Mouse (Mus musculus): ENCODE data around the gene Adgrg1. TPM values are rescaled to one million over a fixed set of nuclear protein-coding genes. Genes with fewer than 3 reads are reported as not detected.

Gene Adgrg1
- polyA plus RNA-seq, 2 experiments = 17.6 to 25.6 TPM

DNA sequence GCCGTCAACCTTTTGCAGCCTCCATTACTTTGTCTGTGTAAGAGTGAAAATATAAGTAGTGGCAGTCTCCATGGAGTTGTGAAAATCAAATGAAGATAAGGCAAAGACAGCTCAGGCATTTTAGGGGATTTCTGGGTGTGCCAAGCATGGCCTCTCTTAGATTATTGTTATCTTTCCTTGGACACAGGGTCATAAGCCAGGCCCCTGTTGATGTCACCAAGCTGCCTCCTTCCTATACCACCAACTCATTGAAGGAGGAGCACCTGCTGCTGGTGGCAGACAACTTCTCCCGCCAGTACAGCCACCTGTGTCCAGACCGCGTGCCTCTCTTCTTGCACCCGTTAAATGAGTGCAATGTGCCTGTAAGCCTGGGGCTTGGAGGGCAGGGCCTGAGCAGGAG, 81.9 kb downstream of the Adgrg1 start:
- no peak overlapping the region for H3K4me2 ChIP-seq (replicated peaks; ENCODE audit: low read depth, low read length, severe bottlenecking)
- WGBS = 79% methylated on average over 5 of the region's 5 CpGs
- H3K9ac ChIP-seq (ENCODE audit: low read depth, low read length, severe bottlenecking) = no peak overlapping the region
- H3K27ac ChIP-seq (replicated peaks; ENCODE audit: low read depth, low read length) = no peak overlapping the region
- H3K27me3 ChIP-seq (ENCODE audit: control insufficient read depth, insufficient read depth, low read length) = no peaks in the 10 kb centered on the region
- H3K4me3 ChIP-seq (replicated peaks; ENCODE audit: low read length) = no peak overlapping the region
- no peaks in the 10 kb centered on the region for H3K9me3 ChIP-seq (ENCODE audit: control insufficient read depth, low read length)
- H3K36me3 ChIP-seq (ENCODE audit: control insufficient read depth, insufficient read depth, low read length) = no peaks in the 10 kb centered on the region
- ATAC-seq (ENCODE audit: low FRiP score, low read depth) (no peak), DNase-seq (ENCODE audit: low spot score) (no peak)
- no peaks in the 10 kb centered on the region for H3K4me1 ChIP-seq (ENCODE audit: control insufficient read depth, insufficient read depth, low read length)
- TF ChIP-seq POLR2A (IDR thresholded peaks at IDR 0.05; ENCODE audit: borderline replicate concordance, extremely low read depth, insufficient read depth, insufficient read length) = no peak

DNA sequence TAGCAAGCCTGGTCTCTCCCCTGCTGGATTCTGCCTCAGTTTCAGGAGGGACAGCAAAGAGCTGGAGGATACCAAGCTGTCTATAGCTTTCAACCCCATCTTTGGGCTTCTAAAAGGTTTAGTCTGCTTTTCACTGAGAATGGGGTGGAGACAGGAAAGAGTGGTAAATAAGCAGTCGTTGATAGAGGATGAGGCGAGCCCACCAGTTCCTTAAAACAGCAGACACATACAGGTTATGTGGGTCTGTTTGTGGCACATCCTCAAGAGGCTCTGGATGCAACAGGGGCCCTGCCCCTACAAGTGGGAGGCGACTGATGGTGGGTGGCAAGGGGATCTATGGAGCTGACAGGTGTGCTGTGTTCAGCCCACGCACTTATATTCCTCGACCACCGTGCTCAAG, 84.1 kb downstream of the Adgrg1 start:
- no peak overlapping the region for H3K27ac ChIP-seq (replicated peaks; ENCODE audit: low read depth, low read length)
- H3K9ac ChIP-seq (ENCODE audit: low read depth, low read length, severe bottlenecking) = no peak overlapping the region
- DNase-seq (ENCODE audit: low spot score) = no peak
- no peaks in the 10 kb centered on the region for H3K9me3 ChIP-seq (ENCODE audit: control insufficient read depth, low read length)
- H3K4me3 ChIP-seq (replicated peaks; ENCODE audit: low read length) = no peak overlapping the region
- 82% methylated on average over 6 of the region's 6 CpGs for WGBS
- H3K4me1 ChIP-seq (ENCODE audit: control insufficient read depth, insufficient read depth, low read length) = no peaks in the 10 kb centered on the region
- H3K4me2 ChIP-seq (replicated peaks; ENCODE audit: low read depth, low read length, severe bottlenecking) = no peak overlapping the region
- no peaks in the 10 kb centered on the region for H3K36me3 ChIP-seq (ENCODE audit: control insufficient read depth, insufficient read depth, low read length)
- H3K27me3 ChIP-seq (ENCODE audit: control insufficient read depth, insufficient read depth, low read length) = no peaks in the 10 kb centered on the region
- no peak for ATAC-seq (ENCODE audit: low FRiP score, low read depth)
- no peak for TF ChIP-seq POLR2A (IDR thresholded peaks at IDR 0.05; ENCODE audit: borderline replicate concordance, extremely low read depth, insufficient read depth, insufficient read length)

DNA sequence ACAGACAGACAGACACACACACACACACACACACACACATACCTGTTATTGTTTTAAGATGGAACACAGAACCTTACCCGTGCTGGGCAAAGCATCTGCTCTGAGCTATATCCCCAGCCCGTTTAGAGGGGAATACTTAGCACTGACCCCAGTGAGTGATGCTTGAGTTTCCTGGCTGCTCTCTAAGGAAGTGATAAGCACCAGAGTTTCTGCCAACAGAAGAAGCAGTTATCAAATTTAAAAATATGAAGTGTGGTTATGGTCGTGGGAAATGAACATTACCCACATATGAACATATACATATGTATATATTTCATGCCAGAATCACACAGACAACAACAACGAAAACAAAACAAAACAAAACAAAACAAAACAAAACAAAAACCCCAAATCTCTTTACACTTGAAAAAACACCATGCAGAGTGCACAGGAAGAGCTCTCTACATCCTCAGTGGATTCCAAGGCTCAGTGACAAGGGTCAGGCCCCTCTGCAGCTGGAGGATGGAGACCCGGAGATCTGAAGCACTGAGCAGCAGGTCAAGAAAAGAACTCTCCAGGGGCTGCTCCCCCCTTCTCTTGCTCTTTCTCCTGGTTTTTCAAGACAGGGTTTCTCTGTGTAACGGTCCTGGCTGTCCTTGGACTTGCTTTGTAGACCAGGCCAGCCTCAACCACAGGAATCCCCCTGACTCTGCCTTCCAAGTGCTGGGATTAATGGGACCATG, 85.4 kb downstream of the Adgrg1 start:
- no peak for ATAC-seq (ENCODE audit: low FRiP score, low read depth)
- DNase-seq (ENCODE audit: low spot score) = no peak
- H3K36me3 ChIP-seq (ENCODE audit: control insufficient read depth, insufficient read depth, low read length) = no peaks in the 10 kb centered on the region

More for the DNA sequence above, 85.4 kb downstream of the Adgrg1 start:
- no peak for TF ChIP-seq POLR2A (IDR thresholded peaks at IDR 0.05; ENCODE audit: borderline replicate concordance, extremely low read depth, insufficient read depth, insufficient read length)
- H3K9ac ChIP-seq (ENCODE audit: low read depth, low read length, severe bottlenecking) = no peak overlapping the region
- H3K4me1 ChIP-seq (ENCODE audit: control insufficient read depth, insufficient read depth, low read length) = no peaks in the 10 kb centered on the region
- no peak overlapping the region for H3K4me2 ChIP-seq (replicated peaks; ENCODE audit: low read depth, low read length, severe bottlenecking)
- H3K4me3 ChIP-seq (replicated peaks; ENCODE audit: low read length) = no peak overlapping the region
- no peak overlapping the region for H3K27ac ChIP-seq (replicated peaks; ENCODE audit: low read depth, low read length)
- 69% methylated on average over 6 of the region's 6 CpGs for WGBS
- no peaks in the 10 kb centered on the region for H3K27me3 ChIP-seq (ENCODE audit: control insufficient read depth, insufficient read depth, low read length)
- H3K9me3 ChIP-seq (ENCODE audit: control insufficient read depth, low read length) = no peaks in the 10 kb centered on the region

Other genes with a start within 250 kb of the Adgrg1 start
- not detected in 2 replicates for gene Ccl22, start 229.2 kb upstream of the Adgrg1 start, polyA plus RNA-seq (2012; rRNA removed)
- 0.14 TPM in 1 of 2 replicates, not detected in the other for gene Ccl22, start 229.2 kb upstream of the Adgrg1 start, polyA plus RNA-seq (2014; fragmentation: Nextera tagmentation; extraction: Ambion mirVana)
- gene Cx3cl1, start 202.7 kb upstream of the Adgrg1 start, polyA plus RNA-seq (2012; rRNA removed) = 8.7 and 10.5 TPM in 2 replicates
- 8.3 and 8.6 TPM in 2 replicates for gene Cx3cl1, start 202.7 kb upstream of the Adgrg1 start, polyA plus RNA-seq (2014; fragmentation: Nextera tagmentation; extraction: Ambion mirVana)
- gene Ccl17, start 164.3 kb upstream of the Adgrg1 start, polyA plus RNA-seq (2012; rRNA removed) = 0.45 TPM in 1 of 2 replicates, not detected in the other
- gene Ccl17, start 164.3 kb upstream of the Adgrg1 start, polyA plus RNA-seq (2014; fragmentation: Nextera tagmentation; extraction: Ambion mirVana) = 0.67 TPM in 1 of 2 replicates, not detected in the other
- 84.5 and 88.1 TPM in 2 replicates for gene Coq9, start 136.4 kb upstream of the Adgrg1 start, polyA plus RNA-seq (2012; rRNA removed)
- gene Coq9, start 136.4 kb upstream of the Adgrg1 start, polyA plus RNA-seq (2014; fragmentation: Nextera tagmentation; extraction: Ambion mirVana) = 72.4 and 86.0 TPM in 2 replicates
- gene Ciapin1, start 136.4 kb upstream of the Adgrg1 start, polyA plus RNA-seq (2012; rRNA removed) = 55.0 and 55.2 TPM in 2 replicates
- 83.6 and 84.3 TPM in 2 replicates for gene Ciapin1, start 136.4 kb upstream of the Adgrg1 start, polyA plus RNA-seq (2014; fragmentation: Nextera tagmentation; extraction: Ambion mirVana)
- gene Polr2c, start 117.3 kb upstream of the Adgrg1 start, polyA plus RNA-seq (2012; rRNA removed) = 129 and 135 TPM in 2 replicates
- 135 and 140 TPM in 2 replicates for gene Polr2c, start 117.3 kb upstream of the Adgrg1 start, polyA plus RNA-seq (2014; fragmentation: Nextera tagmentation; extraction: Ambion mirVana)
- gene Dok4, start 98.4 kb upstream of the Adgrg1 start, polyA plus RNA-seq (2012; rRNA removed) = 29.1 and 35.8 TPM in 2 replicates
- gene Dok4, start 98.4 kb upstream of the Adgrg1 start, polyA plus RNA-seq (2014; fragmentation: Nextera tagmentation; extraction: Ambion mirVana) = 23.3 and 26.9 TPM in 2 replicates
- 60.1 and 60.7 TPM in 2 replicates for gene Ccdc102a, start 56.7 kb upstream of the Adgrg1 start, polyA plus RNA-seq (2012; rRNA removed)
- 52.9 and 66.3 TPM in 2 replicates for gene Ccdc102a, start 56.7 kb upstream of the Adgrg1 start, polyA plus RNA-seq (2014; fragmentation: Nextera tagmentation; extraction: Ambion mirVana)
- gene Adgrg5, start 51.1 kb upstream of the Adgrg1 start, polyA plus RNA-seq (2012; rRNA removed) = 0.45 and 0.90 TPM in 2 replicates
- gene Adgrg5, start 51.1 kb upstream of the Adgrg1 start, polyA plus RNA-seq (2014; fragmentation: Nextera tagmentation; extraction: Ambion mirVana) = 0.23 and 0.33 TPM in 2 replicates
- gene Adgrg3, start 42.9 kb downstream of the Adgrg1 start, polyA plus RNA-seq (2012; rRNA removed) = 6.7 and 8.0 TPM in 2 replicates
- 3.3 and 4.3 TPM in 2 replicates for gene Adgrg3, start 42.9 kb downstream of the Adgrg1 start, polyA plus RNA-seq (2014; fragmentation: Nextera tagmentation; extraction: Ambion mirVana)
- gene Drc7, start 80.4 kb downstream of the Adgrg1 start, polyA plus RNA-seq (2012; rRNA removed) = 0.10 and 0.12 TPM in 2 replicates
- 0.26 TPM in 1 of 2 replicates, not detected in the other for gene Drc7, start 80.4 kb downstream of the Adgrg1 start, polyA plus RNA-seq (2014; fragmentation: Nextera tagmentation; extraction: Ambion mirVana)
- 31.6 and 39.4 TPM in 2 replicates for gene Katnb1, start 106.4 kb downstream of the Adgrg1 start, polyA plus RNA-seq (2012; rRNA removed)
- gene Katnb1, start 106.4 kb downstream of the Adgrg1 start, polyA plus RNA-seq (2014; fragmentation: Nextera tagmentation; extraction: Ambion mirVana) = 21.4 and 21.6 TPM in 2 replicates
- gene Kifc3, start 228.1 kb downstream of the Adgrg1 start, polyA plus RNA-seq (2012; rRNA removed) = 25.9 and 30.3 TPM in 2 replicates
- gene Kifc3, start 228.1 kb downstream of the Adgrg1 start, polyA plus RNA-seq (2014; fragmentation: Nextera tagmentation; extraction: Ambion mirVana) = 12.7 and 20.3 TPM in 2 replicates

Measured in limb, embryonic 14.5 days (tissue).